Mouse (Mus musculus) left cerebral cortex, postnatal 36 days (tissue): Measurements from ENCODE around the gene Gm17324. TPM values are rescaled to one million over a fixed set of nuclear protein-coding genes. Genes with fewer than 3 reads are reported as not detected.

Source experiments
- DNase-seq, 2 experiments: peaks; one replicate each; pipeline ENCODE4 v3.0.0; 2021 to 2022; ENCODE audit warnings: low spot score in 2 of 2, mixed read lengths in 1 of 2
- intact Hi-C: fragments of 180-260 bp; cut with DNase I; formaldehyde crosslinking; loops from one replicate; pipeline ENCODE4 v1.15.1; 2025
- total RNA-seq, 2 experiments: library from RNA; stranded (reverse); gene quantifications; 2 replicates each; pipeline ENCODE4 v1.2.3; 2021

The Gm17324 gene
- total RNA-seq, 2 experiments from 2014 or later, result 1.5 TPM; not detected in 1

DNA sequence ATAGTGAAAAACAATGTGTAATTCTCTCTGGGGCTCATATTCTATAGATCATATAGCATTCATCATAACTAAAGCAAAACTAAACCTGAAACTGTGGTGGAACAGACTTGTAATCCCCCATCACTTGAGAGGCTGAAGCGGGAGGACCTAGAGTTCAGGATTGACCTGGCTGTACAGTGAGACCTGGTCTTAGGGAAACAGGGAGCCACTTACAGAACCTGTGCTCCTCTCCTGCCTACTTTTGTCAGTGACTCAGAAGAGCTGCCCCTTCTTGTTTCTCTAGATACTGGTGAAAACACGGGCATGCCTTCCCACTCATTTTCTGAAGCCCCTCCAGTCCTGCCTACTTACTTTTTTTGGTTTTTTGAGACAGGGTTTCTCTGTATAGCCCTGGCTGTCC lies 25.7 kb upstream of the Gm17324 start:
- intact Hi-C loops, result no loop called here
- no peak for DNase-seq

DNA sequence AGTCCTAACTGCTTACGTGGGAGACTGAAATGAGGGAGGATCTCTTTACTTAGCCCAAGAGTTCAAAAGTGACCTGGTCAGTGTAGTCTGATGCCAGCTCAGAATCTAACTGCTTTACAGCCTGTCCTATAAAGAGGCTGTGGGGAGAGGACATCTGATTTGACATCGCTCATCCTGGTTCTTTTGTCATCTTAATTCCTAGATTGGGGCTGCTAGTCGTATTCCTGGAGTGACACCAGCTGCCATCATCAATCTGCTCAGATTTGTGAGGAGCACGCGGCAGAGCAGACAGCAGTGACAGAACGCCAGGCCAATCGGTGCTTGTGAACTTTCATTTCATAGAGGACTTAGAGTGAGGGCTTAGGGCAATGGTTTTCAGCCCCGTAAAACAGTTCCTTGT lies 25.0 kb upstream of the Gm17324 start:
- intact Hi-C loops, result no loop called here
- no peak for DNase-seq

DNA sequence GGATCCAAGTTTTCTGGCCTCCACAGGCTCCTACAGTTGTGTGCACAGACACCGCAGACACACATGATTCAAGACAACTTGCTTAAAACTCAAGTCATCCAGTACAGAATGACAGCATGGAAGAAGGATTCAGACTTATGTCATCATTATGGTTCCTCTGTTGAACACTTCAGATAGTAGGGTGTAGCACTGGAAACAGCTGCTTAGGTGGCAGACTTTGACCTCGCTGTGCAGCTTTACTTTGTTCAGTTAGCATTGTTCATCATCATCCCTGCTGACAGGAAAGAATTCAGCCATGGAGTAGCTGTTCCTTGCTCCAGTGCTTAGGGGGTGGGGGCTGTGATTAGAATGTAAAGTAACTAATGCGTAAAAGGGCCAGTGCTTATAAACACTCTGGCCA lies 17.1 kb upstream of the Gm17324 start:
- intact Hi-C loops, result no loop called here
- DNase-seq, result no peak

DNA sequence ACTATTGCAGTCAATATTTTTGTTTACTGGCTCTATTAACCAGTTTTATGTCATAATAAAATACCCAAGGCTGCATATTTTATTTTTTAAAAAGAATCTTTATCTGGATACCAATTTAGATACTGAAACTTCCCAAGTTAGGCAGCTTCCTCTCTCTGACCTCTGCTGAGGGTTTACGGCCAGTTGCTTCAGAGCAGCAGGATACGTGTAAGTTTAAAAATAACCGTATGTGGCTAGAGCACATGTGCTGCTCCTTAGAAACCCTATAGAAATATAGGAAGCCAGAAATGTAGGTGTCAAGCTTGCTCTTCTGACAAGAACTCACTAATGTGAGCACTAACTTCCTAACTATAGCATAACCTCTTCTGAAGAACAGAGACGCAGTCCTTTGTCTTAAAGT lies 14.8 kb upstream of the Gm17324 start:
- intact Hi-C loops, result no loop called here
- no peak for DNase-seq

DNA sequence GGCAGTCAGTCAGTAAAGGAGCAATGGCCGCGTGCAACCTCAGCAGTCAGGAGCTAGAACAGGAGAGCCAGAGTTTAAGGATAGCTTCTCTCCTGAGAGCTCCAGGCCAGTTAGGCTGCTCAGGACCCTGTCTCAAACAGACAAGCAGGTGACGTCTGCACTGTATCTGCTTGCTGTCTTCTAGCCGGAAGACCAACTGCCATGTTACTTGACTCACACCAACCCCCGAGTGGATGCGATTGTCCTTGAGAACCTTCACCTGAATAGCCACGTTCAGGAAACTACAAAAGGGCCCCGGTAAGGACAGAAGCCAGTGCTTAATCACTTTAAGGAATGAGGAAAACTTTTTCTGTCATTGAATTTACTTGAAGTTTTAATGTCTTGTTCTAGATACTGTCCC lies 8.4 kb upstream of the Gm17324 start:
- intact Hi-C loops, result no loop called here
- no peak for DNase-seq

DNA sequence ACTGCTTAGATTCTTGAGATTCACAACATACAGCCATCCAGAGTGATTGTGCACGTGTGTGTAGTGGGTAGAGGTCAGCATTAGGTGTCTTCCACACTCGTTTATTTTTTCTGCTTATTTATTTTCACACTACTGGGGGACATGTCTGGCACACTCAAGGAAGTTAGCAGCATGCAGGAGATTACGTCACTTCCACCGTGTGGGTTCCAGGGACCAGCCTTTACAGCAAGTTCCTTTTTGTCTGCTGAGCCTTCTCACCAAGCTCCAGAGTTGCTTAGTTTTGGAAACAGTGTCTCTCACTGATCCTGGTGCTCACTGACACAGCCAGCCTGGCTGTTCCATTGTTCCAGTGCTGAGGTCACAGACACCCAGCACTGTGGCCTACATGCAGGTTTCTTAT lies 2.8 kb upstream of the Gm17324 start:
- intact Hi-C loops, result no loop called here
- DNase-seq, result no peak

DNA sequence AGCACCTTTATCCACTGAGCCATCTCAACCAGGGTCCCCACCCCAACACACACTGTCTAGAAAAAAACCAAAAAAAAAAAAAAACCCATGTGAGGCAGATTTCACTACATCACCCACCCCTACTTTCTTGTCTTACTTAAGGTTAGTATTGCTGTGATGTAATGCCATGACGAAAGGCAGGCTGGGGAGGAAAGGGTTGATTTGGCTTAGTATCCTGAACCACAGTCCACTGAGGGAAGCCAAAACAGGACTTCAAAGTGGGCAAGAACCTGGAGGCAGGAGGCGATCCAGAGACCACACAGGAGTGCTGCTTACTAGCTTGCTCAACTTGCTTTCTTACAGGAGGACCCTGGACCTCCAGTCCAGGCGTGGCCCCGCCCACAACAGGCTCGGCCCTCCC lies 1.8 kb upstream of the Gm17324 start:
- intact Hi-C loops, result no loop called here
- DNase-seq, result no peak

DNA sequence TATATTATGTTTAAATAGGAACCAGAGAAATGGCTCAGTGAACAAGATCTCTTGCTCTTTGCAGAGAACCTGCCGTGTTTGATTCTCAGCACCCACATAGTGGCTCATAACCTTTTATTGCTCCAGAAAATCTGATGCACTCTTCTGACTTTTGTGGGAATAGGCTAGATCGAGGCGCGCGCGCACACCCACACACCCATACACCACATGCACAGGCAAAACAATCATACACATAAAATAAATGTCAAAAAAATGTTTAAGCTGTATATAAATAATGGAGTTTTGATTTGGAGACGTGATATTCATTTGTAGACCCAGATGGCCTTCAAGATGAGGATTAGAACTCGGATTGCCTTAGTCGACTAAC lies 997 bp downstream of the Gm17324 start:
- no peak for DNase-seq
- intact Hi-C loops, result no loop called here

DNA sequence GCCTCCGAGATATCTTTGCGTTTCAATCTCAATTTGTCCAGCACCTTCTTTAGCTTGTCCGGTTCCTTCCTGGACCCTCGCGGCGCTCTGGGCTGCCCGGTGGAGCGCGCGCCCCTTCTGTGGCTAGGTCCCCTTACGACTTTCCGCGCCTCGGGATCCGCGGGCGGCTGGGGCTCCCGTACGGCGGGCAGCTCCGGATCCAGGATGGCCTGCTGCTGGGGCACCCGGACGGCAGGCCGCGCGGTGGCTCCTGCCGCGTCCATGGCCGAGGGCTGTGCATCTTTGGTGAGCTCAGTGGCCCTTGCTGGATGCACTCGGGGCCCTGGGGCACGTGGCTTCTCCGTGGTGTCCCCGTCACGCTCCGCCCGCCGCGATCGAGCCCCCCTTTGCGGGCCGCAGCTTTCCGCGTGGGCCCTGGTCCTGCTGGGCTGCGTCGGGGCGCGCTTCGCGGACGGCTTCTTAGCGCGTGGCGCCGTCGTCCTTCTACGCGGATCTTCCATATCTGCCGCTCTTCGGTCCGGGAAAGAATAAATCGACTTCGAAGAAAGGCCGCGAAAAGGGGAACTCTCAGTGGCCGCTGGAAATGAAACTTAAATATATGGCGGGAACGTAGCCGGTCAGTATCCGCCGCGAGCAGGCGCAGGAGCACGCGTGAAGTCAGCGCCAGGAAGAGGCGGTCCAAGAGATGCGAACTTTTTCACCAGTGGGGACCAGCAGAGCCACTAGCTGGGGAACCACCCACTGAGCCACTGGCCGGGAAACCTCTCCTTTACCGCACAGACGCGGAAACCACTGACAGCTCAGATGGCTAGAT lies 5.8 kb downstream of the Gm17324 start, which contains the start of gene Cgas:
Gene Cgas (minus strand): TSS at position 659 of the 814 bp plus-strand sequence.
- DNase-seq, result peak; percentile 22 to 29
- intact Hi-C loops, result no loop called here

DNA sequence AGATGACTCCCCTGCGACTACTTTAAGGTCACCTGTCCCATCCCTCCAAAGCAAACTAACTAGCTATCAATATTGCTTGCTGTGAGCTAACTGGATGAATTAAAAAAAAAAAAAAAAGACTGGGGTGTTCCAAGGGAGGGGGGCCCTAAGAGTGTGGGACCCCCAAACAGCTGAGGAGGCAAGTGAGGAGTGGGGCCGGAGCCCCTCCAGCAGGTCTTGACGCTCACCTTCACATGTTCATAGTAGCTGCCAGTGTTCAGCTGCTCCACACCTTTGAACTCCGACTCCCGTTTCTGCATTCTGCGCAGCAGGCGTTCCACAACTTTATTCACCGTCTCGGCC lies 6.4 kb downstream of the Gm17324 start:
- intact Hi-C loops, result no loop called here
- no peak for DNase-seq

DNA sequence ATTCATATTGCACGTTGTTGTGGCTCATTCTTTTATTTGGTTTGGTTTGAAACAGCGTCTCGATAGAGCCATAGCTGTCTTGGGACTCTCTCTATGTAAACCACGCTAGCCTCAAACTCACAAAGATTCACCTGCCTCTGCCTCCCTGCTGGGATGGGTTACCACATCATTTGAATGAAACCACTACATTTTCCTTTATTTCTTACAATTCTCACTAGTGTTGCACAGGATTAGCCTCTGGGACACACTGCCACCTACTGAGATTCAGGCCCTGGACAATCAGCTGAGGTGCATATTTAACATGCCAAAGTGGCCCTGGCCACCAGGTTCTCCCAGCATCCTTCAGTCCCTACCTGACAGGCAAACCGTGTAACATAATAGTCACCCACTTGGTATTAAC lies 9.2 kb downstream of the Gm17324 start:
- no peak for DNase-seq
- intact Hi-C loops, result no loop called here

DNA sequence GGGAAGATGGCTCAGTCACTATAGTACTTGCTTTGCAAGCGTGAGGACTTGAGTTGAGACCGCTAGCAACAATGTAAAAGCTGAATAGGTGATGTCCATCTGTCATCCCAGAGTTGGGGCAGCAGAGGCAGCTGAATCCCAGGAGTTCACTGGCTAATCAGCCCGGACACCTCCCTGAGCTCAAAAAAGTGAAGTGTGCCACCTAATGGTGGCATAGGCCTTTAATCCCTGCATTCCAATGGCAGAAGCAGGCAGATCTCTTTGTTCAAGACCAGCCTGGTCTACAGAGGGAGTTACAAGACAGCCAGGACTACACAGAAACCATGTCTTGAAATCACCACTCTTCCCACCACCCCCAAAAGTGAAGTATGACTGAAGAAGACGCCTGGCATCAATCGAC lies 16.1 kb downstream of the Gm17324 start:
- DNase-seq, result no peak
- intact Hi-C loops, result no loop called here

DNA sequence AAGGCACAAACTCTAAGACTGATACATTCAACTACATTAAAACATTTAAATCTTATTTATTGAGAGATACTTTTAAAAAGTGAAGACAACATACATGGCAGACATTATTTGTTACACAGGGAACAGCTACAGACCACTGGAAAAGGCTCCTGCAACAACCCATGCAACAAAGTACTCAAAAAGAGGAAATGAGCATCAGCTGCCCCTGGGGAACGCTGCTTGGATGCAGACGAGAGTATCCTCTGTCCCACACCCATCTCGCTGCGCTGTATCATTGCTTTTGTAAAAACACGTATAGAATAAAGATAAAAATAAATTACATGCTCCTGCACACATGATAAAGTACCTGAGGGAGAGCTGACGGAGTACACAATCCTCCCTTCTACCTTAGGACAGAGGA lies 18.1 kb downstream of the Gm17324 start:
- no peak for DNase-seq
- intact Hi-C loops, result no loop called here

DNA sequence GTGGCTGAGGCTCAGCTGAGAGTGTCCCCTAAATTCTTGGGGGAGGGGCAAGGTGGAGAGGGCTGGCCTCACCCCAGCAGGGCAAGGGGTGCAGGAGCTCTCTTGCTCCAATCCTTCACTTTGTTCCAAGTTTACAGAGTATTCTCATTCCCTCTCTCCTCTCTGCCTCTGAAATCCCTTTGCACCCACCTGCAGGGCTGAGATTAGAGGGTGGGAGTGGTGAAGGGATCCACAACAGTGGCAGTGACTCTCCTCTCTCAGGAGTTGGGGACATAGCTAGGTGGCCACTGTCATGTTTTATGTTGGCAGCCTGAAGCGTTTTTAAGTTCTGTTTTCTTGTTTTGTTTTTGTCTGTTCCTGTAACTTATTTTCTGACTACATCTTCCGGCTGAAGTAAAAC lies 19.0 kb downstream of the Gm17324 start:
- intact Hi-C loops, result no loop called here

DNA sequence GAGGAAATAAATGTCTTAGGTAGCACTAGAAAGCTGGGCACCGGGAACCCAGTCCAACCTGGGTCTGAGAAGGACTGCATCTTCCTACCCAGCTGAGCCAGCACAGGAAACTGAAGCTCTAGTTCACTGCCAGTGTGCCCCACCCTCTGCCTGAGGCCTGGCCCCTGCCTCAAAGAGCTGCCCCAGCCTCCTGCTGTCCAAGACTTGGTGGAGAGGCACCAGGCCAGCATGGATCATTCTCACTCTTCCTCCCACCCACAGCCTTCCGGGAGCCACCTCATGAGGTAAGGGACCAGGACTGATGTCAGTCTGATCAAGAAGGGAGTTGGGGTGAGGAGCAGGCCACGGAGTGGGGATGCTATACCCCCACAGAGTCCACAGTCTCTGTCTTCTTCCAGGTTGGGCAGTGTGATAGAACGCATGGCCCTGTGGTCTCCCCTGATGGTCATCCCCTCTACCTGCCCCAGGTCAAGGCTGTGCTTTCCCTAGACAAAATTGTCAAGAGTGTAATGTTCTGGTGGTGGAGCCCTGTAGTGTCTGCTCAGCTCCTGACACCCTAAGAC lies 19.6 kb downstream of the Gm17324 start:
- intact Hi-C loops, result no loop called here

More for the DNA sequence above, 19.0 kb downstream of the Gm17324 start:
- no peak for DNase-seq

DNA sequence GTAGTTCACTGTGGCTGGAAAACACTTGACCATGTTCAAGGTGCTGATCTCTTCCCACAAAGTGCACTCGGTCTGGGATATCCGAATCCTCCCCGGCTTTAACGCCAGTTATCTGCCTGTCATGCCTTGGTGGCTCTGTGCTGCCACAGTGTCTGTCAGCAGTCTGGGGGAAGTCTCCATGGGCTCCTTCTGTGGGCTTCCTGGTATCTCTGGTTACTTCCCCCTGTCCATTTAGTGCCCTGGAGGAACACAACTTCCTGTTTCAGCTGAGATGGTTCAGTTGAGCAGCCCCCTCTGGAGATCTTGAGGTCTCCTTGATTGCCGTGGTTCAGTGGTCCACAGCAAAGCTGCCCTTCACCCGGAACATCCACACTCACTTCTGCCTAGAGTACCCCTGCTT lies 20.4 kb downstream of the Gm17324 start:
- DNase-seq, result no peak
- intact Hi-C loops, result no loop called here

More for the DNA sequence above, 19.6 kb downstream of the Gm17324 start:
- no peak for DNase-seq

DNA sequence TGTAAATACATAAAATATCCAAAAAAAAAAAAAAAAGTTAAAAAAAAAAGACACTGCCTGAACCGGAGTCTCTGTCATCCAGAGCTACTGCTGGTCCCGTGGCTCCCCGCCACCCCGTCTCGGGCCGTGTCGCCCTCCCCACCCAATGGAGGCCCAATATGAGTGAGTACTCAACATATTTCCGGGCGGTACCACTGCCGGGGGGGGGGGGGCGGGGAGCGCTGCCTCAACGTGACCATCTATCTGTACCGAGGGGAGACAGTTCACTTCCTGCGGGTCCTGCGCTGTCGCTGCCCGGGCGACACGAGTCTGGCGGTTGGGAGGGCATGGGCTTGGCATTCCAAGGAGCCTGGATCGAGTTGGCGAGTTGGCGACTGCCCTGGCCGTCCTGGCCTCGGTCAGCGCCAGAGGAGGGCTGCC lies 21.2 kb downstream of the Gm17324 start:
- DNase-seq, result no peak
- intact Hi-C loops, result no loop called here

DNA sequence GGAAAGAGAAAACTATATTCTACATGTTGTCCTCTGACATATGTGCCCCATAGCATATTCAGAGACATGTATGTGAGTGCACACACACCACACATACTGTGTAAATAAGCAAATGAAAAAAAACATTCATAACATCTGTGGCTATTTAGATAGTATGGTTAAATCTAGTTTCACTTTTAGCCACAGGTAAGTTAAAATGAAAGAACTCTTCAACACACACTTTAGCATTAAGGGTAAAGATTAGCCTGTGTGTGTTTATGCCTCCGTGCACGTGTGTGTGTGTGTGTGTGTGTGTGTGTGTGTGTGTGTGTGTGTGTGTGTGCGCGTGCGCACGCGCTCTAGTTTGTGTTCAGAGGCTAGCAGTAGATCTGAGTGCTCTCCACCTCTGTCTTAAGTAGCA lies 47.0 kb downstream of the Gm17324 start:
- intact Hi-C loops, result no loop called here
- DNase-seq, result no peak

DNA sequence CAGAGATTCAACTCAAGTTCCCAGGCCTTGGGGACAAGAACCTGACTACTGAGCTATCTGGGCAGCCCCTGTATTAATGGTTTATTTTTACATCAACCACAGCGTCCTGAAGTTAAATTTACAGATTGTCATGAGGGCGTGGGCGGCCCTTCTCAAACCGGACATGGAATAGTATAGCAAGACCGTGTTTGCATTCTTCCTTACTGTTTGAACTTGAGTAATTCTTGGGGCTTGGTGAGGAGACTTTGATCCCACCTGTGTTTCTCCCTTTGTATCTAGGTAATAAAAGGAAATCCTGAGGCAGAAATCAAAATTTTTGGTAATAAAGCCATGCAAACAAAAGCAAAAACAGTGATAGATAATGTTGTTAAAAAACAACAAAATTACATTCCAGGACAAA lies 48.0 kb downstream of the Gm17324 start:
- intact Hi-C loops, result no loop called here
- DNase-seq, result no peak
